Mouse (Mus musculus) MEL (cell line): ENCODE data around the gene Slc9a3r2. TPM values are rescaled to one million over a fixed set of nuclear protein-coding genes. Genes with fewer than 3 reads are reported as not detected.
A peak's percentile ranks its signal among the peaks of the same experiment; 100 is the strongest.

ENCODE experiments used
- DNase-seq: peaks from one replicate; pipeline ENCODE4 v3.0.0; 2011; ENCODE audit warnings: low read depth, low spot score
- H3K27ac ChIP-seq: 2 replicates; pipeline ENCODE4 v1.5.1; 2012; ENCODE audit warnings: low read depth, mild to moderate bottlenecking, control low read depth, low read length, moderate library complexity; ENCODE audit not compliant: control insufficient read depth
- H3K27me3 ChIP-seq, 2 experiments: fragments of 150-350 bp in 1 of 2; sonication (generic) in 1 of 2; 2 replicates each; pipeline ENCODE4 v1.6.1; 2012; ENCODE audit warnings: low read length in 2 of 2, mild to moderate bottlenecking in 2 of 2, improper control_type of control experiment in 1 of 2, moderate library complexity in 1 of 2; ENCODE audit not compliant: insufficient read depth in 2 of 2, control insufficient read depth in 1 of 2
- H3K36me3 ChIP-seq, 2 experiments: 2 replicates each; pipeline ENCODE4 v1.6.1; 2012 to 2014; ENCODE audit warnings: low read length in 2 of 2, improper control_type of control experiment in 1 of 2, inconsistent platforms in 1 of 2, mild to moderate bottlenecking in 1 of 2; ENCODE audit not compliant: insufficient read depth in 2 of 2, control insufficient read depth in 1 of 2
- H3K4me1 ChIP-seq, 2 experiments: fragments of 150-350 bp in 1 of 2; sonication (generic) in 1 of 2; 2 replicates each; pipeline ENCODE4 v1.6.1; 2012; ENCODE audit warnings: low read length in 2 of 2, improper control_type of control experiment in 1 of 2, mild to moderate bottlenecking in 1 of 2; ENCODE audit not compliant: insufficient read depth in 2 of 2, control insufficient read depth in 1 of 2
- H3K4me3 ChIP-seq, 2 experiments: fragments of 150-350 bp in 1 of 2; sonication (generic) in 1 of 2; 2 replicates each; pipeline ENCODE4 v1.5.1; 2012; ENCODE audit warnings: low read depth in 2 of 2, low read length in 2 of 2, mild to moderate bottlenecking in 2 of 2, moderate library complexity in 2 of 2, control low read depth in 1 of 2, improper control_type of control experiment in 1 of 2; ENCODE audit not compliant: control insufficient read depth in 1 of 2, insufficient read depth in 1 of 2
- H3K79me2 ChIP-seq: 2 replicates; pipeline ENCODE4 v1.6.1; 2012; ENCODE audit warnings: mild to moderate bottlenecking, low read length, moderate library complexity; ENCODE audit not compliant: control insufficient read depth, poor library complexity, insufficient read depth
- H3K9ac ChIP-seq: 2 replicates; pipeline ENCODE4 v1.6.1; 2012; ENCODE audit warnings: low read depth, mild to moderate bottlenecking, control low read depth, low read length, moderate library complexity; ENCODE audit not compliant: control insufficient read depth, poor library complexity, severe bottlenecking
- H3K9me3 ChIP-seq: fragments of 150-350 bp; sonication (generic); replicated peaks from 2 replicates; pipeline ENCODE4 v1.6.1; 2012; ENCODE audit warnings: mild to moderate bottlenecking, low read length, improper control_type of control experiment, moderate library complexity; ENCODE audit not compliant: insufficient read depth
- BHLHE40 ChIP-seq: IDR thresholded peaks from 2 replicates; pipeline ENCODE4 v1.6.1; 2012; ENCODE audit warnings: low read depth, mild to moderate bottlenecking, inconsistent platforms, low read length, improper control_type of control experiment, borderline replicate concordance
- CTCF ChIP-seq, 3 experiments: IDR thresholded peaks in 2 of 3; conservative IDR thresholded peaks in 1 of 3; 2 replicates each; pipeline ENCODE4 v1.5.1; 2011 to 2012; ENCODE audit warnings: low read length in 3 of 3, low read depth in 2 of 3, mild to moderate bottlenecking in 2 of 3, improper control_type of control experiment in 1 of 3, inconsistent platforms in 1 of 3, mixed read lengths in 1 of 3, moderate library complexity in 1 of 3; ENCODE audit not compliant: control insufficient read depth in 1 of 3, insufficient read depth in 1 of 3, poor library complexity in 1 of 3, severe bottlenecking in 1 of 3
- E2F4 ChIP-seq: IDR thresholded peaks from 2 replicates; pipeline ENCODE4 v1.6.1; 2011; ENCODE audit warnings: low read depth, low read length, improper control_type of control experiment, borderline replicate concordance
- ELF1 ChIP-seq: IDR thresholded peaks from 2 replicates; pipeline ENCODE4 v1.6.1; 2014; ENCODE audit warnings: low read depth, mild to moderate bottlenecking, inconsistent platforms, low read length, improper control_type of control experiment, moderate library complexity
- EP300 ChIP-seq, 2 experiments: IDR thresholded peaks; 2 replicates each; pipeline ENCODE4 v1.6.1; 2011; ENCODE audit warnings: improper control_type of control experiment in 2 of 2, low read length in 2 of 2, low read depth in 1 of 2, mild to moderate bottlenecking in 1 of 2
- HCFC1 ChIP-seq: IDR thresholded peaks from 2 replicates; pipeline ENCODE4 v1.6.1; 2012; ENCODE audit warnings: low read depth, mild to moderate bottlenecking, inconsistent platforms, low read length, improper control_type of control experiment, moderate library complexity
- KAT2A ChIP-seq: conservative IDR thresholded peaks from 2 replicates; pipeline ENCODE4 v1.6.1; 2012; ENCODE audit warnings: low read depth, low read length, improper control_type of control experiment, inconsistent platforms
- MAFK ChIP-seq: IDR thresholded peaks from 2 replicates; pipeline ENCODE4 v1.6.1; 2011; ENCODE audit warnings: low read depth, mild to moderate bottlenecking, low read length, improper control_type of control experiment, borderline replicate concordance
- MAX ChIP-seq: IDR thresholded peaks from 2 replicates; pipeline ENCODE4 v1.6.1; 2011; ENCODE audit warnings: low read length, improper control_type of control experiment
- MAZ ChIP-seq: IDR thresholded peaks from 2 replicates; pipeline ENCODE4 v1.6.1; 2012; ENCODE audit warnings: low read depth, mild to moderate bottlenecking, inconsistent platforms, low read length, improper control_type of control experiment
- MXI1 ChIP-seq: IDR thresholded peaks from 2 replicates; pipeline ENCODE4 v1.6.1; 2011; ENCODE audit warnings: mild to moderate bottlenecking, low read depth, low read length, improper control_type of control experiment
- MYB ChIP-seq: IDR thresholded peaks from 2 replicates; pipeline ENCODE4 v1.6.1; 2011; ENCODE audit warnings: mild to moderate bottlenecking, low read depth, low read length, improper control_type of control experiment
- MYC ChIP-seq: IDR thresholded peaks from 2 replicates; pipeline ENCODE4 v1.6.1; 2011; ENCODE audit warnings: low read depth, mild to moderate bottlenecking, low read length, improper control_type of control experiment, moderate library complexity
- NELFE ChIP-seq: IDR thresholded peaks from 2 replicates; pipeline ENCODE4 v1.6.1; 2011; ENCODE audit warnings: low read depth, low read length, improper control_type of control experiment
- NRF1 ChIP-seq: IDR thresholded peaks from 2 replicates; pipeline ENCODE4 v1.6.1; 2014; ENCODE audit warnings: low read depth, mild to moderate bottlenecking, inconsistent platforms, low read length, improper control_type of control experiment, moderate library complexity; ENCODE audit not compliant: poor library complexity, insufficient read depth, severe bottlenecking
- POLR2A ChIP-seq, 2 experiments: IDR thresholded peaks; 2 replicates each; pipeline ENCODE4 v1.6.1; 2011 to 2012; ENCODE audit warnings: low read length in 2 of 2, mild to moderate bottlenecking in 2 of 2, control low read depth in 1 of 2, improper control_type of control experiment in 1 of 2, low read depth in 1 of 2, moderate library complexity in 1 of 2; ENCODE audit not compliant: control insufficient read depth in 1 of 2, insufficient read depth in 1 of 2, poor library complexity in 1 of 2
- POLR2AphosphoS5 ChIP-seq: IDR thresholded peaks from 2 replicates; pipeline ENCODE4 v1.6.1; 2012; ENCODE audit warnings: low read depth, borderline replicate concordance, mild to moderate bottlenecking, inconsistent platforms, low read length, moderate library complexity, mixed read lengths
- SMC3 ChIP-seq: IDR thresholded peaks from 2 replicates; pipeline ENCODE4 v1.6.1; 2011; ENCODE audit warnings: low read depth, low read length, improper control_type of control experiment
- TAL1 ChIP-seq: IDR thresholded peaks from 2 replicates; pipeline ENCODE4 v1.6.1; 2012; ENCODE audit warnings: mild to moderate bottlenecking, inconsistent platforms, low read length, moderate library complexity, mixed read lengths
- TBP ChIP-seq: IDR thresholded peaks from 2 replicates; pipeline ENCODE4 v1.8.0; 2011; ENCODE audit warnings: low read depth, low read length, improper control_type of control experiment
- UBTF ChIP-seq: IDR thresholded peaks from 2 replicates; pipeline ENCODE4 v1.6.1; 2012; ENCODE audit warnings: low read depth, mild to moderate bottlenecking, inconsistent platforms, low read length, improper control_type of control experiment, moderate library complexity, borderline replicate concordance; ENCODE audit not compliant: insufficient read depth
- USF1 ChIP-seq: IDR thresholded peaks from 2 replicates; pipeline ENCODE4 v1.6.1; 2014; ENCODE audit warnings: low read depth, mild to moderate bottlenecking, inconsistent platforms, low read length, improper control_type of control experiment, moderate library complexity
- USF2 ChIP-seq, 2 experiments: IDR thresholded peaks; 2 replicates each; pipeline ENCODE4 v1.6.1; 2011 to 2012; ENCODE audit warnings: improper control_type of control experiment in 2 of 2, low read length in 2 of 2, borderline replicate concordance in 1 of 2, inconsistent platforms in 1 of 2, low read depth in 1 of 2, mild to moderate bottlenecking in 1 of 2; ENCODE audit not compliant: insufficient read depth in 1 of 2
- ZC3H11A ChIP-seq: IDR thresholded peaks from 2 replicates; pipeline ENCODE4 v1.6.1; 2012; ENCODE audit warnings: low read depth, mild to moderate bottlenecking, inconsistent platforms, low read length, improper control_type of control experiment
- ZKSCAN1 ChIP-seq: IDR thresholded peaks from 2 replicates; pipeline ENCODE4 v1.6.1; 2012; ENCODE audit warnings: low read depth, mild to moderate bottlenecking, inconsistent platforms, low read length, improper control_type of control experiment, moderate library complexity
- ZMIZ1 ChIP-seq: IDR thresholded peaks from 2 replicates; pipeline ENCODE4 v1.6.1; 2012; ENCODE audit warnings: low read depth, mild to moderate bottlenecking, inconsistent platforms, low read length, improper control_type of control experiment, moderate library complexity
- ZNF384 ChIP-seq: IDR thresholded peaks from 2 replicates; pipeline ENCODE4 v1.6.1; 2012; ENCODE audit warnings: low read depth, mild to moderate bottlenecking, inconsistent platforms, low read length, improper control_type of control experiment
- polyA plus RNA-seq, 2 experiments: library from polyadenylated mRNA; stranded (reverse) in 1 of 2; unstranded in 1 of 2; fragments of >175 nt in 1 of 2; fragments of >200 nt in 1 of 2; gene quantifications; 2 replicates each; pipeline versions ENCODE4 v1.2.1 to v1.2.4; 2012; ENCODE audit warnings: low replicate concordance in 2 of 2, low read depth in 1 of 2; ENCODE audit not compliant: insufficient read length in 2 of 2, insufficient read depth in 1 of 2, missing spikeins in 1 of 2
- total RNA-seq: library from RNA; depleted of rRNA; stranded (reverse); fragments of 300-350 nt; gene quantifications from 2 replicates; pipeline ENCODE4 v1.2.3, GENCODE M21; 2012

Gene Slc9a3r2
- total and polyA plus RNA-seq, 3 experiments: 0.96 to 3.5 TPM; not detected in 1

DNA sequence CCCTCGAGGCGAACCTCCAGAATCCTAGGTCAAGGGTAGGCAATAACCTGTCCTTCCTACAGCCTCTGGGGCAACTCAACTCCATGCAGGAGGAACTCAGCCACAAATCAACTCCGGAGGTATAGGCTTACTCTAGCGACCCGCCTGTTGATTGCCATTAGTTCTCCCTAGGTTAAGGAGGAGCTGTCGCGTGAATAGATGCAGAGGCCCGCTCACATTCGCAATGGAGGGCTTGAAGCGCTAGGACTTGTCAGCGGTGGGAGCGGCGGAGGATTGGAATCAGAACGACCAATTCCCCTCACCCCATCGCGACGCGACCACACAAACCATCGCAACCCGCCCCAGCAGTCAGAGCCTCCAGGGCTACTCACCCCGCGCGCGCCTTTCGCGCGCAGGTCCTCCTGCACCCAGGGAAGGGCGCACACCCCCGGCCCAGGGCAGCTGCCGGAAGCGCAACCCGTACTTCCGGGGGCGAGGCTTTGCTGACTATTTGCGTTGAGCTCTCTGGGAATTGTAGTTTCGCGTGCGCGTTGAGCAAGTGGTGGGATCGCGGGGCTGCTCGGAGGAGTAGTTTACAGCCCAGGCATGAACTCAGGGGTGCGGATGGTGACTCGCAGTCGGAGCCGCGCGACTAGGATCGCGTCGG, 17.8 kb downstream of the Slc9a3r2 start, which contains the start of the genes Tsc2 and Nthl1 (continued):
- TF ChIP-seq ZMIZ1 (peak; percentile 66; the same call in 1 of the 2 replicates), HCFC1 (peak; percentile 98), SMC3 (no peak), MYB (no peak), ZKSCAN1 (no peak), NELFE (peak; percentile 81), MAFK (no peak), TAL1 (no peak), EP300 (IDR thresholded peaks at IDR 0.05; ENCODE audit: low read depth in 1 of 2, low read length in 2 of 2) (no peak), NRF1 (peak; percentile 66), MAX (peak; percentile 48)

DNA sequence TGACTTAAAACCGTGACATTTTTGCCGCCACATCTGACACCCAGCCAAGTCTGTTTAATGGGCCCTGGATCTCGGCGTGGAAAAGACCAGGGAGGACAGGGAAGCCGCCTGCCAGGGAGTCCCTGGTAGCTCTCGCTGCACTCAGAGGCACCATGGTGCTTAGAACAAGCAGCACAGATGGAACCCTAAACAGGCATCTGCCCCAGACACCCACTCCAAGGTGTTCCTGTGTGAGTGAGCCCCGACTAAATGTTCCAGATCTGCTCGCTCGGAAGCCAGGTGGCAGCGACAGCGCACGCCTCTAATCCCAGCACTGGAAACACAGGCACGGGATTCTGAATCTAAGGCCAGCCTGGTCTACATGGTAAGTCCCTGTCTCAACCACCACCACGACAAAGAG, 20.1 kb downstream of the Slc9a3r2 start:
- Histone ChIP-seq H3K27ac (no peak overlapping the region), H3K4me1 (peaks cover 9 to 16% of the 10 kb centered on the region in 2 experiments), H3K79me2 (peaks cover 8% of the 10 kb centered on the region), H3K9ac (no peak overlapping the region), H3K4me3 (no peak overlapping the region), H3K9me3 (no peaks in the 10 kb centered on the region), H3K27me3 (no peaks in the 10 kb centered on the region), H3K36me3 (peaks cover 3 to 12% of the 10 kb centered on the region in 2 experiments; a peak in 3 of 4 replicates)
- TF ChIP-seq CTCF (IDR thresholded peaks at IDR 0.05 in 2 of 3, conservative IDR thresholded peaks at IDR 0.05 in 1 of 3; ENCODE audit: control insufficient read depth in 1 of 3, insufficient read depth in 1 of 3, low read depth in 2 of 3, low read length in 3 of 3, poor library complexity in 1 of 3, severe bottlenecking in 1 of 3): no peak
- TF ChIP-seq USF1: no peak
- TF ChIP-seq UBTF: no peak
- TF ChIP-seq MXI1: no peak
- no peak for TF ChIP-seq USF2 (IDR thresholded peaks at IDR 0.05; ENCODE audit: borderline replicate concordance in 1 of 2, insufficient read depth in 1 of 2, low read depth in 1 of 2, low read length in 2 of 2)
- TF ChIP-seq ZMIZ1: no peak
- TF ChIP-seq MAFK: no peak
- TF ChIP-seq NELFE: no peak
- DNase-seq: no peak

- H3K79me2 ChIP-seq: peaks cover 8% of the 10 kb centered on the region
- peak; percentile 86 for DNase-seq
- peaks cover 9 to 17% of the 10 kb centered on the region in 2 experiments for H3K4me1 ChIP-seq
- peaks cover 3 to 12% of the 10 kb centered on the region in 2 experiments; a peak in 3 of 4 replicates for H3K36me3 ChIP-seq
- H3K9me3 ChIP-seq: no peaks in the 10 kb centered on the region
- no peak overlapping the region for H3K27ac ChIP-seq
- H3K4me3 ChIP-seq: no peak overlapping the region
- H3K27me3 ChIP-seq: no peaks in the 10 kb centered on the region
- H3K9ac ChIP-seq: no peak overlapping the region
- TF ChIP-seq ZNF384 (no peak), ZMIZ1 (no peak), SMC3 (peak; percentile 81), KAT2A (no peak), HCFC1 (peak; percentile 40; the same call in 1 of the 2 replicates), NRF1 (no peak), ZC3H11A (peak; percentile 62), POLR2A (IDR thresholded peaks at IDR 0.05; ENCODE audit: control insufficient read depth in 1 of 2, insufficient read depth in 1 of 2, low read depth in 1 of 2, low read length in 2 of 2, poor library complexity in 1 of 2) (no peak), MYB (no peak), MYC (peak; percentile 36; the same call in 1 of the 2 replicates), E2F4 (no peak), ELF1 (no peak), MAZ (no peak), TBP (0 out of 2 replicates have a peak, but pooled peaks have one; percentile 36), MAX (0 out of 2 replicates have a peak, but pooled peaks have one; percentile 29), BHLHE40 (0 out of 2 replicates have a peak, but pooled peaks have one; percentile 15), POLR2AphosphoS5 (no peak)
These were observed 21.5 kb downstream of the Slc9a3r2 start for GRCm38 (mm10) chr17:24628646-24629045.
